Mouse (Mus musculus) kidney, embryonic 15.5 days (tissue): Measurements from ENCODE around the gene Asic5. TPM values are rescaled to one million over a fixed set of nuclear protein-coding genes. Genes with fewer than 3 reads are reported as not detected.
A peak's percentile ranks its signal among the peaks of the same experiment; 100 is the strongest.

Experiments used
- ATAC-seq: fragments of 200-750 bp; cut with Nextera tagmentation; replicated peaks from 2 replicates; pipeline ENCODE4 v1.8.0; 2017; ENCODE audit warnings: moderate TSS enrichment; ENCODE audit not compliant: low FRiP score
- H3K27ac ChIP-seq: fragments of 300-500 bp; sonication (generic); 2 replicates; pipeline ENCODE4 v1.5.1; 2015; ENCODE audit warnings: mild to moderate bottlenecking, inconsistent platforms
- H3K27me3 ChIP-seq: fragments of 300-500 bp; sonication (generic); 2 replicates; pipeline ENCODE4 v1.6.1; 2015; ENCODE audit warnings: inconsistent platforms
- H3K36me3 ChIP-seq: fragments of 300-500 bp; sonication (generic); 2 replicates; pipeline ENCODE4 v1.6.1; 2015; ENCODE audit warnings: inconsistent platforms
- H3K4me1 ChIP-seq: fragments of 300-500 bp; sonication (generic); 2 replicates; pipeline ENCODE4 v1.6.1; 2015; ENCODE audit warnings: inconsistent platforms
- H3K4me2 ChIP-seq: fragments of 300-500 bp; sonication (generic); 2 replicates; pipeline ENCODE4 v1.6.1; 2015; ENCODE audit warnings: moderate library complexity, mild to moderate bottlenecking, inconsistent platforms
- H3K4me3 ChIP-seq: fragments of 300-500 bp; sonication (generic); replicated peaks from 2 replicates; pipeline ENCODE4 v1.5.1; 2015; ENCODE audit warnings: mild to moderate bottlenecking, inconsistent platforms
- H3K9ac ChIP-seq: fragments of 300-500 bp; sonication (generic); 2 replicates; pipeline ENCODE4 v1.6.1; 2015; ENCODE audit warnings: mild to moderate bottlenecking, inconsistent platforms
- H3K9me3 ChIP-seq: fragments of 300-500 bp; sonication (generic); replicated peaks from 2 replicates; pipeline ENCODE4 v1.6.1; 2016; ENCODE audit warnings: inconsistent platforms
- WGBS: fragments of 180-500 bp; shearing (Covaris S2); methylation state at CpG from one replicate; pipeline ENCODE4 v1.1.7; 2015; ENCODE audit warnings: mixed read lengths; 5-methylcytosine and 5-hydroxymethylcytosine counted together
- polyA plus RNA-seq: library from polyadenylated mRNA; unstranded; fragments of >200 nt; fragmentation: Nextera tagmentation; extraction: Ambion mirVana; gene quantifications from 2 replicates; pipeline ENCODE4 v1.2.1, GENCODE M21; 2015

Asic5 gene
- polyA plus RNA-seq, 1 experiment from 2014 or later: not detected

DNA sequence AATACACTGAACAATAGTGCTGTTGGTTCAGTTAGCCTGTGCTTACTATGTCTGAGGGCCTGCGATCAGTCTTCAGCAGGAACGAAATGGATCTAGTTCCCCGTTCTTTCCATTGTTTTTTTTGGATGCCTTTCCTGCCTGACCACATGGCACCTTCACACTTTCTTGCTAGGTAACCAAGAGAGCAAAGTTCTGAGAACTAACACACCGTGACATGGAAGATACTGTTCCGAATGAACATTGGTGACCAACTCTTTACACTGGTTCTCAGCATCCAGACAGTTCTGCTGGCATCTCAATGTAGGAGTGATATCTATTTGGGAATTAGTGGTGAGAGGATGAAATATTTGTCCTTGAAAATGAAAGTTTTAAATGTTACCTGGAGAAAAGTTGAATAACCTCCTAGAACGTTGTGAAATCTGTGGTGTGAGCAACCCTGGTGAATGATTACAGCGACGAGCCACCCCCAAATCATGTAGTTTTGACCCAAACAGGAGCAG lies 40.4 kb downstream of the Asic5 start:
- WGBS: 83% methylated on average over 8 of the region's 8 CpGs
- Histone ChIP-seq H3K4me2 (no peak overlapping the region), H3K36me3 (no peaks in the 10 kb centered on the region), H3K27me3 (no peaks in the 10 kb centered on the region), H3K4me3 (no peak overlapping the region), H3K27ac (no peak overlapping the region), H3K9ac (no peak overlapping the region), H3K4me1 (no peaks in the 10 kb centered on the region), H3K9me3 (no peaks in the 10 kb centered on the region)
- no peak for ATAC-seq

DNA sequence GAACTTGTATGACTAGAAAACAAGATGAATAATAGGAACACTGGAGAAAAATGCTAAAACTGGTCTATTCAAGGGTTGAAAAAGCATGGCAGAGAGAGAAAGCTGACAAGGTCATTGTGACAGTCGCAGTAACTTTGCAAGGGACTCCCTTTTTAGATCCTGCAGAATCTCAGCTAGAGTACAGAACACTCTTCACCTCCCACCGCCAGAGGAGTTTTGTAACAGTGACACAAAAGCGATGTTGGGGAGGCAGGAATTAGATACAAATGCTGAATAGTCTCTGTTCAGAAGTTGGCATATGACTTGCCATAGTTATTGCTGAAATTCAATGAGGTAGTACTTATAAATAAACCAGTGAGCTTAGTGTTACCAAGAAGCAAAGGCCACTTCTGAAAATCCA lies 41.0 kb downstream of the Asic5 start:
- Histone ChIP-seq H3K4me3 (no peak overlapping the region), H3K4me1 (no peaks in the 10 kb centered on the region), H3K27me3 (no peaks in the 10 kb centered on the region), H3K36me3 (no peaks in the 10 kb centered on the region), H3K9me3 (no peaks in the 10 kb centered on the region), H3K4me2 (no peak overlapping the region), H3K27ac (no peak overlapping the region), H3K9ac (no peak overlapping the region)
- 85% methylated on average over 3 of the region's 3 CpGs for WGBS
- ATAC-seq: no peak

DNA sequence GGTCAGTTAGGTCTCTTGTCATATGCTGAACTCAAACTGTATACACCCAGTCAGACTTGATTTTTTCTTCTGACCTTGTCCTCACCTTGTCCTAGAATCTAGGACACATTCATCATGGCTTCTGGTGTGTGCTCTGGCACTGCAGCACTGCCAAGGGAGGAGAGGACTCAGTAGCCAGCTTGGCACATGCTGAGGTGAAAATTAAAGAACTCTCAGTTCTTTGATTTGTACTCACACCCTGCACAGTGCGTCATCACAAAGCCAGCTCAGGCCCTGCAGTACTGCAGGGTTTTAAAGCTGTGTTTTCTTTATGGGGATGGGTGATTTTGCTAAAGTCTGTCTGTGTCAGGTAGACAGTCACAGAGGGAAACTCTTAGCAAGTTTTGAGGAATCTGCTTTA lies 45.2 kb downstream of the Asic5 start:
- H3K4me2 ChIP-seq: no peak overlapping the region
- ATAC-seq: no peak
- WGBS: 86% methylated on average over 1 of the region's 1 CpGs

DNA sequence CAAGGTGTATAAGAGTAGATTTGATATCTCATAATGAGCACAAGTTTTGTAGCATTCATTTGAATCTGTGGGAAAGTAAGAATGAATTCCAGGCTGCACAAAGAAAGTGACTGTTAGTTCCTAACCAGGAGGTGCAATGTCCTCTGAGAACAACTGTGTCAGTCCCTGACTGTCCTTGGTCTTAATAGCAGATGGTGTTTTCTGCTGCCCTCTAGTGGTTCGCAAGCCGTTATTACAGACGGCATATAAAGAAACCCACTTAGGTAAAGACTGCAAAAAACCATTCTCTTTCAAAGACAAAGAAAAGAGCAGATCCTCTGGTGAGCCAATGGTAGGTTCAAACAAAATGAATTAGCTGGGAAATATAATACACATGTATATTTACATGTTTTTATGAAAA lies 47.1 kb downstream of the Asic5 start:
- 0% methylated on average over 3 of the region's 3 CpGs for WGBS
- H3K9ac ChIP-seq: no peak overlapping the region
- peaks cover 2% of the 10 kb centered on the region; the same call in 1 of the 2 replicates for H3K36me3 ChIP-seq
- no peaks in the 10 kb centered on the region for H3K4me1 ChIP-seq
- no peaks in the 10 kb centered on the region for H3K9me3 ChIP-seq
- H3K27me3 ChIP-seq: no peaks in the 10 kb centered on the region
- H3K4me2 ChIP-seq: no peak overlapping the region
- ATAC-seq: 0 out of 2 replicates have a peak, but pooled peaks have one; percentile 58
- no peak overlapping the region for H3K27ac ChIP-seq
- H3K4me3 ChIP-seq: no peak overlapping the region

More for the DNA sequence above, 45.2 kb downstream of the Asic5 start:
- no peak overlapping the region for H3K4me3 ChIP-seq
- no peak overlapping the region for H3K27ac ChIP-seq
- no peaks in the 10 kb centered on the region for H3K4me1 ChIP-seq
- H3K9me3 ChIP-seq: no peaks in the 10 kb centered on the region
- H3K27me3 ChIP-seq: no peaks in the 10 kb centered on the region
- no peak overlapping the region for H3K9ac ChIP-seq
- H3K36me3 ChIP-seq: no peaks in the 10 kb centered on the region

DNA sequence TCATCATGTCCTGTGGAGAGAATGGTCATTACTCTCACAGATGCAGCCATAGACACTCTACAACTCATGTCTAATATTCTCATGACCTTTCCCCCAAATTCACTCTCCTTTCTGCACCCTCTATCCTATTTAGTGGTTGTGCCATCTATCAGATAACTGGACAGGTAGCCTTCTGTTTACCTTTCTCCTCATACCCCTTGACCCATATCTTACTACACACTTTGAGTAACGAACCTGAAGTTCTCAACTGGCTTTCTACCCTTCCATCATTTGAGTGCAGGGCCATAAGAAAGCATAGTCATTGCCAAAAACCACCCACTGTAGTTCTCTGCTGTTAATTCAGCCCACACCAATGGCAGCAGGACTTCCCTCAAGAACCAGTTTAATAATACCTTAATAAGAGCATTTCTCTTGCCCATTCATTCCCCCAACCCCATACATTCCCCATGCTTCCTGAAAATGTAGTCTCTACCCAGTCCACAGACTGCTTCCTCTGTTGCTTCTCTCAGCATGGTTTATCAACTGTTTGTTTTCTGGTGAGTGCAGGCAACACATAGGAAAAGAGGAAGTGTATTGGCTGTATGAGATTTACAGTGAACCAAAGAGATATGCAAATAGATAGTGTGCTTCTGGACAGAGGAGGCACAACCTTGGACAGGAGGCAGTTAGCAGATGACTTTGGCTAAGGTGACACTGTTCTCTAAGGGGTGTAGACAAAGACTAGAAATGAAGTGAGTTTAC lies 48.1 kb downstream of the Asic5 start:
- Histone ChIP-seq H3K27me3 (no peaks in the 10 kb centered on the region), H3K36me3 (peaks cover 11% of the 10 kb centered on the region; the same call in 1 of the 2 replicates), H3K9me3 (no peaks in the 10 kb centered on the region), H3K27ac (no peak overlapping the region), H3K4me1 (no peaks in the 10 kb centered on the region), H3K4me3 (no peak overlapping the region), H3K4me2 (no peak overlapping the region), H3K9ac (no peak overlapping the region)
- ATAC-seq: no peak
- 71% methylated on average over 1 of the region's 1 CpGs for WGBS

DNA sequence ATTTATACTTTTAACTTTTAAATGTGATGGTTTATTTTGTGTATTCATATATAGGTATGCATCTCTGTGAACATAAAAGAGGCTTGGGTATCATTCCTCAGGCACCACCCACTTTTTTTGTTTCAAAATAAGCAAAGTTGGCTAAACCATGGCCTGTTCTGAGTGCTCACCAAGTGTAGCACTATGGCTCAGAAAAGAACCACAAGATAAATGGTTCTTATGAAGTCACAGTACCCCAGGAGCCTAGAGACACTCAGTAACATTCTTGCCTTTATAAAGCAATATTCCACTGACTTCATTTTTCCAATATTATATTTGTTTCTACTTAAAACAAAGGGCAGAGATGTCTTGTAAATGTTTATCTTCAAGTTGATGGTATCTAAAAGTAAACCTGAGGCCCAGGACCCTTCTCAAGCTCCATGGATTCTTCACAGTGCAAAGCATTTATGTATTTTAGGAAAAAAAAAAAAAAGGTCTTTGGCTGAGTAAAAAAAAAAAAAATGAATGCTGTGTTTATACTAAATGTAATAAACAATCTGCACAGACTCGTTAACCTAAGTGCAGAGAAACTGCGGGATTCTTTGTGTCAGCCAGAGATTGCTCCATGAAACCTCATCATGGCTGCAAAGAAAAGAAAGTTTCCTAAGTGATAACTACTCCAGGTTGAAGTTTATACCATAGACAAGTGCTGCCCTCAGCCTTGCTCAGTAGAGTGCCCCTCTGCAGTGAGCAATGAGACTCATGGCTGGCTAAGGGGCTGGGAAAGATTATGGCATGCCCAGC lies 54.4 kb downstream of the Asic5 start:
- Histone ChIP-seq H3K27me3 (no peaks in the 10 kb centered on the region), H3K9ac (no peak overlapping the region), H3K9me3 (no peaks in the 10 kb centered on the region), H3K27ac (no peak overlapping the region), H3K4me3 (no peak overlapping the region), H3K36me3 (peaks cover 30% of the 10 kb centered on the region; the same call in 1 of the 2 replicates), H3K4me1 (no peaks in the 10 kb centered on the region), H3K4me2 (no peak overlapping the region)
- ATAC-seq: no peak
- WGBS: 82% methylated on average over 2 of the region's 2 CpGs

DNA sequence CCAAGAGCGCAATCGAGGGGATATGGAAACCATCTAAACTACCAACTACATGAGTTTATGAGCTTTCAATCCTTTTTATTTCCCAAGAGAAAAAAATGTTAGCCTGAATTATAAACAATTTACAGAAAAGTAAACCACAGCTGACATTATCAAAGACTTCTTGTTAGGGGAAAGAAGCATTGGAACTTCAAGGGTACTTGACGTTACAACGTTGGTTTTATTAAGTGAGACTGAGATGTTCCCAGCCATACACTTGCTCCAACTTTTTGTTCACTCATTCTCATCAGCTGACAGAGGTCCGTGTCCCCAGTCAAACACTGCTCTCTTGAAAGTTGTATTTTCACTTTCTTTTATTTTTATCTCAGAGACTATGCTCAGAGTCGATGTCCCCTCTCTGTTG lies 61.6 kb downstream of the Asic5 start:
- ATAC-seq: no peak
- WGBS: 85% methylated on average over 6 of the region's 6 CpGs
- Histone ChIP-seq H3K36me3 (peaks cover 17% of the 10 kb centered on the region; the same call in 1 of the 2 replicates), H3K9me3 (no peaks in the 10 kb centered on the region), H3K9ac (no peak overlapping the region), H3K4me2 (no peak overlapping the region), H3K4me3 (no peak overlapping the region), H3K27me3 (no peaks in the 10 kb centered on the region), H3K4me1 (no peaks in the 10 kb centered on the region), H3K27ac (no peak overlapping the region)

DNA sequence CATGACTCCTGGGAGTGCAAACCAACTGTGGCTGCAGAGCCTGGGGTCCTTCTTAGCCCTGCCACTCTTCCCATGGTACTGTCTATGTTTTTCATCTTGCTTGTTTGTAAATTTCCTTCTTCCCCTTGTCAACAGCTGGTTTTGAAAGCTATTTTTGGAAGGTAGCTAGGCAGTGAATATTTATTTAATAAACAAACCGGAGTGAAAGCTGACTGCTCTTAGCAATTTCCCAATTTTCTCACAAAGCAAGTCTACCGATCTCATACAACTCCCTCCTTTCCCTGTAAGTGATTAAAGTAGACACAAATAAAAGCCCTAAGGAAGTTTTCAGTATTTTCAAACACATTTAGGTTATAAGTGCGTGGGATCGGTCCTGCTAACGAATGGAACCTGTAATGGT lies 62.8 kb downstream of the Asic5 start:
- Histone ChIP-seq H3K4me3 (no peak overlapping the region), H3K36me3 (peaks cover 10% of the 10 kb centered on the region; the same call in 1 of the 2 replicates), H3K9me3 (no peaks in the 10 kb centered on the region), H3K4me2 (no peak overlapping the region), H3K9ac (no peak overlapping the region), H3K27ac (no peak overlapping the region), H3K27me3 (no peaks in the 10 kb centered on the region), H3K4me1 (no peaks in the 10 kb centered on the region)
- no peak for ATAC-seq
- WGBS: 80% methylated on average over 5 of the region's 5 CpGs

DNA sequence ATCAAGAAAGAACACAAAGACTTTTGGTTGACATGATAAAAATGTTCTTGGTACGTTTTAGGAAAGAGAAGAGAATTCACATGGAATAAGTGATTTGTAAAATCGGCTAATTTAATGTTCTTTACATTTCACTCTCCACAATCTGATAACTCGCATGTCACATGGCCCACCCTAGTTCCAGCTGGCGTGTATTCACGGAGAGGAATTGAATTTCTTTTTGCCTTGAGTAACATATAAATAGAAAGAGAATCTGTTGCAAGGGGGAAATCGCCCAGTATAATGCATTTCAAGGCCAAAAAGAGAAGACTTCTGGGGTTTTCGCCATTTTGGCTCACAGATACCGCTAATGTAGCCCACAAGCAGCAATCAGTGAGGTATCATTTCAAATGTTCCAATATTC lies 64.0 kb downstream of the Asic5 start:
- Histone ChIP-seq H3K9me3 (no peaks in the 10 kb centered on the region), H3K4me1 (no peaks in the 10 kb centered on the region), H3K27ac (no peak overlapping the region), H3K27me3 (no peaks in the 10 kb centered on the region), H3K9ac (no peak overlapping the region), H3K4me3 (no peak overlapping the region), H3K4me2 (no peak overlapping the region), H3K36me3 (peaks cover 9% of the 10 kb centered on the region; the same call in 1 of the 2 replicates)
- ATAC-seq: no peak
- 87% methylated on average over 8 of the region's 8 CpGs for WGBS

DNA sequence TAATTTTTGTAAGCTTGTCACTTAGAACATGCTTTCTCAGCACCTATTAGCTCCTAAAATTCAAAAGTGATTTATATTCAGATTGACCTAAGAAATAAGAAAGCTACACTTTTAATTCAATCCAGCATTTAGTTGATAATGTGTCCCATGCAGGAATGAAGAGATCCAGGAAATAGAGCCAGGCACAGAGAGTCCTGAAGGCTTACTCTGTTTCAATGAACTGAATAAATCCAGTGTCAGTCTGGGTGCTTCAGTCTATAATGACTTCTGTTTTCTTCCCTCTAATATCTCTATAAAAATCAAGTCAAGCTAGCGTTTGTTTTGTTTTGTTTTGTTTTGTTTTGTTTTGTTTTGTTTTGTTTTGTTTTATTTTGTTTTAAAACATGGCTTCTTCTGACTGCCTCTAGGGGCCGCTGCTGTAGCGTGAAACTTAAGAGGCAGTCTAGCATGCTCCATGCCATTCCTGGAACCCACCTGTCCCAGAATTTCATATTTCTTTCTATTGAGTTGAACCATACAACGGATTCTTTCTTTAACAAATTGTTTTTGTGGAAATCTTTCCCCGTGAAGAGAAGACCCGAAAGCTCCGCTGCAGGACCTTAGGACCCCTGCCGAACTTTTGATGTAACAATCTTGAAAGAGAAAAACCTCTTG lies 65.1 kb downstream of the Asic5 start:
- H3K4me2 ChIP-seq: no peak overlapping the region
- no peak overlapping the region for H3K4me3 ChIP-seq
- no peaks in the 10 kb centered on the region for H3K9me3 ChIP-seq
- H3K36me3 ChIP-seq: peaks cover 9% of the 10 kb centered on the region; the same call in 1 of the 2 replicates
- no peak overlapping the region for H3K9ac ChIP-seq
- ATAC-seq: no peak
- no peak overlapping the region for H3K27ac ChIP-seq
- no peaks in the 10 kb centered on the region for H3K4me1 ChIP-seq
- 37% methylated on average over 8 of the region's 8 CpGs for whole genome bisulfite sequencing
- no peaks in the 10 kb centered on the region for H3K27me3 ChIP-seq

DNA sequence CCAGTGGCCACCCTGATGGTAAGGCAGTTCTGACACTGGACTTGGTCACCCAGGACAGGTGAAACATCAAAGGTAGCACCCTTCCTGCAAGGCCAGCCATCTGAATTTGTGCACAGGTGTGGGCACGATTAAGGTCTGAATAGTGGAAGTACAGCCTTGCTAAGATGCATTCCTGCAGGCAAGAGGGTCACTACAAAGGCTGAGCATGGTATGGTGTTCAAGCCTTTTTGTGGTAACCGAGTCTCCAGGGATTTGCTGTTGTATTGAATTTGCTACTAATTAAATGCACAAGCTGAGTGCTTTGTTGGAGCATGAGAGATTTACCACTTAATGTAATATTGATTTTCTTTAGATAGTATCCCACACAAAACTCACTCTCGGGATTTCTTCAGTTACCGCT lies 66.0 kb downstream of the Asic5 start:
- ATAC-seq: no peak
- Histone ChIP-seq H3K36me3 (peaks cover 7% of the 10 kb centered on the region; the same call in 1 of the 2 replicates), H3K4me3 (no peak overlapping the region), H3K9ac (no peak overlapping the region), H3K27ac (no peak overlapping the region), H3K4me2 (no peak overlapping the region), H3K9me3 (no peaks in the 10 kb centered on the region), H3K4me1 (no peaks in the 10 kb centered on the region), H3K27me3 (no peaks in the 10 kb centered on the region)
- WGBS: 59% methylated on average over 4 of the region's 4 CpGs

DNA sequence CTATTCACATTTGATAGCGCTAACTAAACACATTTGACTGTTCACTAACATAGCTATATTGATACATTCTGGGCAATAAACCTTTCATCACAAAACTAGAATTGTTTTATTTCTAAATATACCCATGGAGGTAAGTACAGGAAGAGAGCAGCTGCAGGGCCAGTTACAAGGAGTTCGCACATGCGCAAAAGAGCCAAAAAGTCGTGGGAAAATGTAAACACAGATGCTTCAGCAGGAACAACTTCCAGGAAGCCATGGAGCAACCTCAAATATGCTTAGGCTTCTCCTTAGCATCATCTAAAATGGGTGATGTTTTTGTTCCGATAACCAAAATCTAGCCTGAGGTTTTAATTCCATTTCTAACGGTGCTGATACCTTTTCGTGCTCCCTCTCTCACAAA lies 66.6 kb downstream of the Asic5 start:
- no peaks in the 10 kb centered on the region for H3K27me3 ChIP-seq
- no peaks in the 10 kb centered on the region for H3K9me3 ChIP-seq
- no peak overlapping the region for H3K9ac ChIP-seq
- H3K4me1 ChIP-seq: no peaks in the 10 kb centered on the region
- H3K27ac ChIP-seq: no peak overlapping the region
- peaks cover 4% of the 10 kb centered on the region; the same call in 1 of the 2 replicates for H3K36me3 ChIP-seq
- no peak for ATAC-seq
- H3K4me2 ChIP-seq: no peak overlapping the region
- no peak overlapping the region for H3K4me3 ChIP-seq
- 61% methylated on average over 7 of the region's 7 CpGs for WGBS
